Mouse (Mus musculus) limb, embryonic 15.5 days (tissue): ENCODE measurements at regions not wholly inside any gene's neighbourhood (a gene's known extent, or its start where the extent isn't known, plus 50 kb on each side); places are given as distances from the start of the nearest gene placed in this dataset.

ENCODE experiments used
- ATAC-seq: fragments of 200-750 bp; cut with Nextera tagmentation; 2 replicates; pipeline ENCODE4 v1.8.0; 2017; ENCODE audit warnings: low read depth, moderate TSS enrichment; ENCODE audit not compliant: insufficient number of reproducible peaks, low FRiP score, low TSS enrichment
- H3K27ac ChIP-seq: fragments of 300-500 bp; sonication (generic); 2 replicates; pipeline ENCODE4 v1.5.1; 2015; ENCODE audit warnings: moderate library complexity, mild to moderate bottlenecking, inconsistent platforms
- H3K27me3 ChIP-seq: fragments of 300-500 bp; sonication (generic); 2 replicates; pipeline ENCODE4 v1.6.1; 2015; ENCODE audit warnings: inconsistent platforms
- H3K36me3 ChIP-seq: fragments of 300-500 bp; sonication (generic); 2 replicates; pipeline ENCODE4 v1.6.1; 2015; ENCODE audit warnings: inconsistent platforms
- H3K4me1 ChIP-seq: fragments of 300-500 bp; sonication (generic); 2 replicates; pipeline ENCODE4 v1.6.1; 2015; ENCODE audit warnings: inconsistent platforms
- H3K4me2 ChIP-seq: fragments of 300-500 bp; sonication (generic); 2 replicates; pipeline ENCODE4 v1.6.1; 2015; ENCODE audit warnings: mild to moderate bottlenecking, inconsistent platforms
- H3K4me3 ChIP-seq: fragments of 300-500 bp; sonication (generic); 2 replicates; pipeline ENCODE4 v1.5.1; 2015; ENCODE audit warnings: mild to moderate bottlenecking, inconsistent platforms
- H3K9ac ChIP-seq: fragments of 300-500 bp; sonication (generic); 2 replicates; pipeline ENCODE4 v1.6.1; 2015; ENCODE audit warnings: inconsistent platforms
- H3K9me3 ChIP-seq: fragments of 300-500 bp; sonication (generic); 2 replicates; pipeline ENCODE4 v1.6.1; 2016; ENCODE audit warnings: inconsistent platforms
- WGBS: fragments of 180-500 bp; shearing (Covaris S2); methylation state at CpG from one replicate; pipeline ENCODE4 v1.1.7; 2015; 5-methylcytosine and 5-hydroxymethylcytosine counted together

- no peaks in the 10 kb centered on the region for H3K36me3 ChIP-seq
- no peak overlapping the region for H3K4me3 ChIP-seq
- 68% methylated on average over 3 of the region's 3 CpGs for WGBS
- no peak overlapping the region for H3K9ac ChIP-seq
- no peak for ATAC-seq
- no peaks in the 10 kb centered on the region for H3K4me1 ChIP-seq
- no peaks in the 10 kb centered on the region for H3K9me3 ChIP-seq
- no peak overlapping the region for H3K27ac ChIP-seq
- H3K27me3 ChIP-seq = no peaks in the 10 kb centered on the region
- H3K4me2 ChIP-seq = no peak overlapping the region
Measured at GRCm38 (mm10) chr4:56619054-56619453, 120.8 kb upstream of the Gm26657 start.

GRCm38 (mm10) chr4:56618433-56618832 is 121.4 kb upstream of the Gm26657 start:
- H3K9me3 ChIP-seq = no peaks in the 10 kb centered on the region
- no peaks in the 10 kb centered on the region for H3K27me3 ChIP-seq
- ATAC-seq = no peak
- 91% methylated on average over 5 of the region's 5 CpGs for WGBS
- H3K4me1 ChIP-seq = no peaks in the 10 kb centered on the region
- no peaks in the 10 kb centered on the region for H3K36me3 ChIP-seq
- H3K27ac ChIP-seq = no peak overlapping the region
- H3K9ac ChIP-seq = no peak overlapping the region
- no peak overlapping the region for H3K4me2 ChIP-seq
- no peak overlapping the region for H3K4me3 ChIP-seq

GRCm38 (mm10) chr4:56617661-56618360 is 122.1 kb upstream of the Gm26657 start:
- ATAC-seq = no peak
- no peaks in the 10 kb centered on the region for H3K9me3 ChIP-seq
- H3K4me1 ChIP-seq = no peaks in the 10 kb centered on the region
- H3K4me2 ChIP-seq = no peak overlapping the region
- WGBS = 74% methylated on average over 10 of the region's 10 CpGs
- H3K27ac ChIP-seq = no peak overlapping the region
- no peak overlapping the region for H3K4me3 ChIP-seq
- no peaks in the 10 kb centered on the region for H3K36me3 ChIP-seq
- no peak overlapping the region for H3K9ac ChIP-seq
- no peaks in the 10 kb centered on the region for H3K27me3 ChIP-seq

GRCm38 (mm10) chr4:56612325-56612724 is 127.5 kb upstream of the Gm26657 start:
- H3K9ac ChIP-seq = no peak overlapping the region
- no peak overlapping the region for H3K27ac ChIP-seq
- H3K27me3 ChIP-seq = no peaks in the 10 kb centered on the region
- H3K4me3 ChIP-seq = no peak overlapping the region
- no peak for ATAC-seq
- H3K36me3 ChIP-seq = no peaks in the 10 kb centered on the region
- H3K4me1 ChIP-seq = peaks cover 5% of the 10 kb centered on the region
- 67% methylated on average over 4 of the region's 4 CpGs for WGBS
- no peaks in the 10 kb centered on the region for H3K9me3 ChIP-seq
- no peak overlapping the region for H3K4me2 ChIP-seq

GRCm38 (mm10) chr4:56611751-56612150 is 128.1 kb upstream of the Gm26657 start:
- Histone ChIP-seq H3K4me3 (no peak overlapping the region), H3K9me3 (no peaks in the 10 kb centered on the region), H3K9ac (no peak overlapping the region), H3K4me1 (peaks cover 5% of the 10 kb centered on the region), H3K36me3 (no peaks in the 10 kb centered on the region), H3K4me2 (no peak overlapping the region), H3K27me3 (no peaks in the 10 kb centered on the region), H3K27ac (no peak overlapping the region; the same call in 1 of the 2 replicates)
- 29% methylated on average over 4 of the region's 4 CpGs for WGBS
- ATAC-seq = no peak

GRCm38 (mm10) chr4:56610273-56610672 is 129.6 kb upstream of the Gm26657 start:
- no peaks in the 10 kb centered on the region for H3K9me3 ChIP-seq
- 73% methylated on average over 6 of the region's 6 CpGs for WGBS

GRCm38 (mm10) chr4:56608701-56609100 is 131.2 kb upstream of the Gm26657 start:
- Histone ChIP-seq H3K27ac (no peak overlapping the region), H3K4me1 (peaks cover 5% of the 10 kb centered on the region), H3K9ac (no peak overlapping the region), H3K9me3 (no peaks in the 10 kb centered on the region), H3K27me3 (no peaks in the 10 kb centered on the region), H3K4me2 (no peak overlapping the region), H3K4me3 (no peak overlapping the region), H3K36me3 (no peaks in the 10 kb centered on the region)
- WGBS = 63% methylated on average over 4 of the region's 4 CpGs
- ATAC-seq = no peak

More at GRCm38 (mm10) chr4:56610273-56610672, 129.6 kb upstream of the Gm26657 start:
- no peaks in the 10 kb centered on the region for H3K36me3 ChIP-seq
- no peak overlapping the region for H3K9ac ChIP-seq
- no peak overlapping the region for H3K4me2 ChIP-seq
- no peak for ATAC-seq
- no peak overlapping the region for H3K4me3 ChIP-seq
- no peaks in the 10 kb centered on the region for H3K27me3 ChIP-seq
- no peak overlapping the region for H3K27ac ChIP-seq
- H3K4me1 ChIP-seq = peaks cover 5% of the 10 kb centered on the region

GRCm38 (mm10) chr4:56598398-56598797 is 141.5 kb upstream of the Gm26657 start:
- 80% methylated on average over 2 of the region's 2 CpGs for WGBS
- Histone ChIP-seq H3K27ac (no peak overlapping the region), H3K9ac (no peak overlapping the region), H3K9me3 (no peaks in the 10 kb centered on the region), H3K4me1 (no peaks in the 10 kb centered on the region), H3K27me3 (no peaks in the 10 kb centered on the region), H3K4me2 (no peak overlapping the region), H3K4me3 (no peak overlapping the region), H3K36me3 (no peaks in the 10 kb centered on the region)
- no peak for ATAC-seq

- H3K36me3 ChIP-seq = no peaks in the 10 kb centered on the region
- no peak overlapping the region for H3K9ac ChIP-seq
- ATAC-seq = no peak
- no peaks in the 10 kb centered on the region for H3K4me1 ChIP-seq
- H3K27me3 ChIP-seq = no peaks in the 10 kb centered on the region
- H3K4me2 ChIP-seq = no peak overlapping the region
- no peaks in the 10 kb centered on the region for H3K9me3 ChIP-seq
- H3K4me3 ChIP-seq = no peak overlapping the region
- H3K27ac ChIP-seq = no peak overlapping the region
Measured at GRCm38 (mm10) chr4:56597931-56598330, 141.9 kb upstream of the Gm26657 start.

- Histone ChIP-seq H3K36me3 (no peaks in the 10 kb centered on the region), H3K27me3 (no peaks in the 10 kb centered on the region), H3K27ac (no peak overlapping the region), H3K9ac (no peak overlapping the region), H3K9me3 (no peaks in the 10 kb centered on the region), H3K4me3 (no peak overlapping the region), H3K4me2 (no peak overlapping the region), H3K4me1 (no peaks in the 10 kb centered on the region)
- WGBS = 68% methylated on average over 3 of the region's 3 CpGs
- ATAC-seq = no peak
Measured at GRCm38 (mm10) chr4:56582405-56582804, 157.5 kb upstream of the Gm26657 start.

GRCm38 (mm10) chr4:56576837-56577548 is 162.9 kb upstream of the Gm26657 start:
- Histone ChIP-seq H3K9ac (no peak overlapping the region), H3K4me3 (no peak overlapping the region), H3K27me3 (no peaks in the 10 kb centered on the region), H3K4me2 (no peak overlapping the region), H3K9me3 (no peaks in the 10 kb centered on the region), H3K27ac (no peak overlapping the region), H3K4me1 (no peaks in the 10 kb centered on the region), H3K36me3 (no peaks in the 10 kb centered on the region)
- WGBS = 73% methylated on average over 15 of the region's 15 CpGs
- no peak for ATAC-seq

- H3K9me3 ChIP-seq = no peaks in the 10 kb centered on the region
- H3K36me3 ChIP-seq = no peaks in the 10 kb centered on the region
- ATAC-seq = no peak
- H3K4me1 ChIP-seq = no peaks in the 10 kb centered on the region
- no peak overlapping the region for H3K27ac ChIP-seq
- no peak overlapping the region for H3K9ac ChIP-seq
- no peak overlapping the region for H3K4me2 ChIP-seq
- H3K27me3 ChIP-seq = no peaks in the 10 kb centered on the region
- H3K4me3 ChIP-seq = no peak overlapping the region
Measured at GRCm38 (mm10) chr4:56552126-56552525, 187.7 kb upstream of the Gm26657 start.
